Mouse (Mus musculus): ENCODE data around the gene Col4a3bp. TPM values are rescaled to one million over a fixed set of nuclear protein-coding genes. Genes with fewer than 3 reads are reported as not detected.

The Col4a3bp gene
- polyA plus RNA-seq, 1 experiment = 0.74 TPM

GRCm38 (mm10) chr13:96555099-96555498, 12.7 kb downstream of the Col4a3bp start:
- TF ChIP-seq TAL1 (IDR thresholded peaks at IDR 0.05; ENCODE audit: low read length) = no peak
- TF ChIP-seq GATA1 (IDR thresholded peaks at IDR 0.05; ENCODE audit: low read length) = no peak
- H3K9me3 ChIP-seq (ENCODE audit: control insufficient read depth, low read length) = no peaks in the 10 kb centered on the region
- no peaks in the 10 kb centered on the region for H3K27me3 ChIP-seq (ENCODE audit: control insufficient read depth)
- H3K4me1 ChIP-seq (ENCODE audit: control insufficient read depth) = peaks cover 3% of the 10 kb centered on the region
- H3K4me3 ChIP-seq (replicated peaks) = no peak overlapping the region
- peaks cover 20% of the 10 kb centered on the region for H3K36me3 ChIP-seq (ENCODE audit: control insufficient read depth)

DNA sequence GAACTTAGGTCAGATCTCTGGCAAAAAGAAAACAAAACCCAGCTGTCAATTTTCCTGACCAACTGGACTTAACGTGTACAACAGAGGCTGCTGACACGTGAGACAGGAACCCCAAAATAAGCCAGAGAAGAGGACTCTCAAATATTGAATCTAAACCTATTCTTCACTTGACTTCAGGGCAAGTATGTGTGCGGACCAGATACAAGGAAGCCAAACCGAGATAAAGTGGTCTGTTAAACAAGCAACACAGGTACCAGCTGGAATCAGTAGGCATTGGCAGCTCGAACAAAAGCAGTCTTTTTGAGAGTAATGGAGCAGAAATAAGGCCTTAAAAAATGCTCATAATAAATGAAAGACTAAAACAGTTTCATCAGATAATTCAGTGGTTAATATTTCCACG, 25.6 kb downstream of the Col4a3bp start:
- peaks cover 1% of the 10 kb centered on the region; the same call in 1 of the 2 replicates for H3K4me1 ChIP-seq (ENCODE audit: control insufficient read depth)
- H3K36me3 ChIP-seq (ENCODE audit: control insufficient read depth) = peaks cover 15% of the 10 kb centered on the region
- no peak overlapping the region for H3K4me3 ChIP-seq (replicated peaks)
- TF ChIP-seq GATA1 (IDR thresholded peaks at IDR 0.05; ENCODE audit: low read length) (no peak), TAL1 (IDR thresholded peaks at IDR 0.05; ENCODE audit: low read length) (no peak)
- no peaks in the 10 kb centered on the region for H3K9me3 ChIP-seq (ENCODE audit: control insufficient read depth, low read length)
- H3K27me3 ChIP-seq (ENCODE audit: control insufficient read depth) = no peaks in the 10 kb centered on the region

DNA sequence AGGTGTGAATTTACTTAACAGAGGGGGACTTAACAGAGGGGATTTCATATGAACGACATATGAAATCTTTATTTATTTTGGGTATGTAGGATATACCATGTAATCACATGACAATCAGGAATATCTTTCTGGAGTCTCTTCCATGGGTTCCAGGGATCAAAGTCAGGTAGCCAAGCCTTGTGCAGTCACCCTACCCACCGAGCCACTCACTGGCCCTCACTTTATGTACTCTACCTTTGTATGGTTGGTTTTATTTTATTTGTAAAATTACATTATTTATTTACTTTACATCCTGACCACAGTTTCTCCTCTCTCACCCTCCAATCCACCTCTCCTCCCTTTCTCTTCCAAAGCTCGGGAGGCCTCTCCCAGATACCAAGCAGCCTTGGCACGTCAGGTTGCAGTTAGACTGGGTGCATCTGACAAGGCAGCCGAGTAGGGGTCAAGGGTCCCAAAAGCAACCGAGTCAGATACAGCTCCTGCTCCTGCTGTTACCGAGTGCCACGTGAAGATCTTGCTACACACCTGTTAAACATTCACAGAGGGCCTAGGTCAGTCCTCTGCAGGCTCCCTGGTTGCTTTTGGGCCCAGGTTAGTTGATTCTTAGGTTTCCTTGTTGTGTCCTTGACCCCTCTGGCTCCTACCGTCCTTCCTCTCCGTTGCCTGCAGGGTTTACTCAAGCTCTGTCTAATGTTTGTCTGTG, 28.0 kb downstream of the Col4a3bp start:
- peaks cover 1% of the 10 kb centered on the region; the same call in 1 of the 2 replicates for H3K4me1 ChIP-seq (ENCODE audit: control insufficient read depth)
- no peaks in the 10 kb centered on the region for H3K27me3 ChIP-seq (ENCODE audit: control insufficient read depth)
- TF ChIP-seq TAL1 (IDR thresholded peaks at IDR 0.05; ENCODE audit: low read length) (no peak), GATA1 (IDR thresholded peaks at IDR 0.05; ENCODE audit: low read length) (no peak)
- H3K4me3 ChIP-seq (replicated peaks) = no peak overlapping the region
- H3K36me3 ChIP-seq (ENCODE audit: control insufficient read depth) = peaks cover 21% of the 10 kb centered on the region
- H3K9me3 ChIP-seq (ENCODE audit: control insufficient read depth, low read length) = no peaks in the 10 kb centered on the region

- TF ChIP-seq TAL1 (IDR thresholded peaks at IDR 0.05; ENCODE audit: low read length) = no peak
- no peak for TF ChIP-seq GATA1 (IDR thresholded peaks at IDR 0.05; ENCODE audit: low read length)
Measured at GRCm38 (mm10) chr13:96571016-96571361, 28.6 kb downstream of the Col4a3bp start.

GRCm38 (mm10) chr13:96574170-96574569, 31.8 kb downstream of the Col4a3bp start:
- H3K4me1 ChIP-seq (ENCODE audit: control insufficient read depth) = no peaks in the 10 kb centered on the region
- H3K4me3 ChIP-seq (replicated peaks) = no peak overlapping the region
- H3K27me3 ChIP-seq (ENCODE audit: control insufficient read depth) = no peaks in the 10 kb centered on the region
- TF ChIP-seq GATA1 (IDR thresholded peaks at IDR 0.05; ENCODE audit: low read length) (no peak), TAL1 (IDR thresholded peaks at IDR 0.05; ENCODE audit: low read length) (no peak)
- peaks cover 18% of the 10 kb centered on the region for H3K36me3 ChIP-seq (ENCODE audit: control insufficient read depth)
- H3K9me3 ChIP-seq (ENCODE audit: control insufficient read depth, low read length) = no peaks in the 10 kb centered on the region

More at GRCm38 (mm10) chr13:96571016-96571361, 28.6 kb downstream of the Col4a3bp start:
- Histone ChIP-seq H3K9me3 (ENCODE audit: control insufficient read depth, low read length) (no peaks in the 10 kb centered on the region), H3K27me3 (ENCODE audit: control insufficient read depth) (no peaks in the 10 kb centered on the region), H3K4me1 (ENCODE audit: control insufficient read depth) (peaks cover 1% of the 10 kb centered on the region; the same call in 1 of the 2 replicates), H3K36me3 (ENCODE audit: control insufficient read depth) (peaks cover 19% of the 10 kb centered on the region), H3K4me3 (replicated peaks) (no peak overlapping the region)

DNA sequence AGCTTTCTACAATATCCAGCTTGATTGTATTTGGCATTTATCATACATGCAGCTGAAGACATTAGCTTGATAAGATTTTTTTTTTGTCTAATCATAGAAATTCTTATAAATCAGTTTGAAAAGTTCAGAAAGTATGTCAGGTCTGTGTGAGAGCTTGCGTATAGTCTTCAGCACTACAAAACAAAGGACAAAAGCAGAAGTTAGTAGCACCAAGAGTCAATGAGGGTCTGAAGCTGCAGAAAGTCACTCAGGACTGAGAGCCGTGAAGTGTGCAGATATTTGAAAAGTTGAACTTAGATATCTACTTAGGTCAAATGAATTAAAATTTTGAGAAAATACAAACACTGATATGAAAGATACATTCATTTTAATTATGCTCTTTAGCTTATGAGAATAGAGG, 36.7 kb downstream of the Col4a3bp start:
- Histone ChIP-seq H3K36me3 (ENCODE audit: control insufficient read depth) (peaks cover 2% of the 10 kb centered on the region), H3K4me3 (replicated peaks) (no peak overlapping the region), H3K27me3 (ENCODE audit: control insufficient read depth) (no peaks in the 10 kb centered on the region), H3K4me1 (ENCODE audit: control insufficient read depth) (peaks cover 4% of the 10 kb centered on the region), H3K9me3 (ENCODE audit: control insufficient read depth, low read length) (no peaks in the 10 kb centered on the region)
- TF ChIP-seq TAL1 (IDR thresholded peaks at IDR 0.05; ENCODE audit: low read length) (no peak), GATA1 (IDR thresholded peaks at IDR 0.05; ENCODE audit: low read length) (no peak)

DNA sequence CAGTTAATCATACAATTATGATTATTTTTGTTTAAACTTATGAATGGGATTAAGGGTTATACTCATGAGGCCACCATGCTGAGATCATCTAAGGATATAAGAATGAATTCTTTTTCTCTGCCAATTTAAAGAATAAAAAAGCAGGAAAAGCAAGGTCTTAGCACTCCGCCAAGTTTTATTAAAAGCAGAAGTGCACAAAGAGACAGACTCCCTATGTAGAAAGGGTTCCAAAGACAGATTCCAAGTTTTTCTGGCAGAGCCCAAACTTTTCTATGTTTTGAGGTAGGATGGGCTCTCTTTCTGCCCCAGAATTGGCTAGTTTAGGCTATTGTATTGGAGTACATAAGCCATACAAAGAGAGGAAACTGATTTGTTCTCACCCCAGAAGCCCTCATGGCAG, 37.6 kb downstream of the Col4a3bp start:
- TF ChIP-seq TAL1 (IDR thresholded peaks at IDR 0.05; ENCODE audit: low read length) = no peak
- no peak for TF ChIP-seq GATA1 (IDR thresholded peaks at IDR 0.05; ENCODE audit: low read length)
- Histone ChIP-seq H3K9me3 (ENCODE audit: control insufficient read depth, low read length) (no peaks in the 10 kb centered on the region), H3K36me3 (ENCODE audit: control insufficient read depth) (peaks cover 4% of the 10 kb centered on the region), H3K4me3 (replicated peaks) (no peak overlapping the region), H3K4me1 (ENCODE audit: control insufficient read depth) (peaks cover 5% of the 10 kb centered on the region), H3K27me3 (ENCODE audit: control insufficient read depth) (no peaks in the 10 kb centered on the region)

GRCm38 (mm10) chr13:96584201-96584600, 41.8 kb downstream of the Col4a3bp start:
- H3K4me1 ChIP-seq (ENCODE audit: control insufficient read depth) = peaks cover 5% of the 10 kb centered on the region
- H3K9me3 ChIP-seq (ENCODE audit: control insufficient read depth, low read length) = no peaks in the 10 kb centered on the region
- peaks cover 6% of the 10 kb centered on the region for H3K36me3 ChIP-seq (ENCODE audit: control insufficient read depth)
- H3K27me3 ChIP-seq (ENCODE audit: control insufficient read depth) = no peaks in the 10 kb centered on the region
- TF ChIP-seq GATA1 (IDR thresholded peaks at IDR 0.05; ENCODE audit: low read length) (no peak), TAL1 (IDR thresholded peaks at IDR 0.05; ENCODE audit: low read length) (no peak)
- H3K4me3 ChIP-seq (replicated peaks) = no peak overlapping the region

GRCm38 (mm10) chr13:96586540-96586939, 44.1 kb downstream of the Col4a3bp start:
- H3K27me3 ChIP-seq (ENCODE audit: control insufficient read depth) = no peaks in the 10 kb centered on the region
- no peak overlapping the region for H3K4me3 ChIP-seq (replicated peaks)
- TF ChIP-seq GATA1 (IDR thresholded peaks at IDR 0.05; ENCODE audit: low read length) (no peak), TAL1 (IDR thresholded peaks at IDR 0.05; ENCODE audit: low read length) (no peak)
- H3K36me3 ChIP-seq (ENCODE audit: control insufficient read depth) = peaks cover 6% of the 10 kb centered on the region
- peaks cover 14% of the 10 kb centered on the region for H3K4me1 ChIP-seq (ENCODE audit: control insufficient read depth)
- no peaks in the 10 kb centered on the region for H3K9me3 ChIP-seq (ENCODE audit: control insufficient read depth, low read length)
